Mouse (Mus musculus) heart, adult 2 months (tissue): ENCODE results near the gene Paxbp1. TPM values are rescaled to one million over a fixed set of nuclear protein-coding genes. Genes with fewer than 3 reads are reported as not detected.

Experiments
- DNase-seq, 2 experiments: peaks; one replicate each; pipeline ENCODE4 v3.0.0; 2021
- H3K27ac ChIP-seq: fragments of 200-600 bp; 2 replicates; pipeline ENCODE4 v1.8.1; 2022
- H3K27me3 ChIP-seq: fragments of 200-500 bp; 2 replicates; pipeline ENCODE4 v1.6.1; 2012; ENCODE audit warnings: mild to moderate bottlenecking, low read length, inconsistent platforms, mixed read lengths; ENCODE audit not compliant: control insufficient read depth, insufficient read depth
- H3K36me3 ChIP-seq: fragments of 200-500 bp; 2 replicates; pipeline ENCODE4 v1.6.1; 2012; ENCODE audit warnings: low read length, inconsistent platforms; ENCODE audit not compliant: control insufficient read depth, insufficient read depth
- H3K4me1 ChIP-seq: fragments of 200-500 bp; 2 replicates; pipeline ENCODE4 v1.6.1; 2011; ENCODE audit warnings: low read length; ENCODE audit not compliant: control insufficient read depth, insufficient read depth
- H3K4me3 ChIP-seq: fragments of 200-600 bp; 2 replicates; pipeline ENCODE4 v1.8.1; 2022
- H3K79me2 ChIP-seq: fragments of 200-500 bp; replicated peaks from 2 replicates; pipeline ENCODE4 v1.6.1; 2012; ENCODE audit warnings: mild to moderate bottlenecking, inconsistent platforms, low read length, moderate library complexity, mixed read lengths; ENCODE audit not compliant: control insufficient read depth, insufficient read depth
- H3K9ac ChIP-seq: fragments of 200-500 bp; 2 replicates; pipeline ENCODE4 v1.6.1; 2012; ENCODE audit warnings: low read depth, mild to moderate bottlenecking, control low read depth, inconsistent platforms, low read length, mixed read lengths
- CTCF ChIP-seq: fragments of 200-600 bp; IDR thresholded peaks from 2 replicates; pipeline ENCODE4 v1.8.1; 2022; ENCODE audit warnings: antibody characterized with exemption, mild to moderate bottlenecking, moderate library complexity
- EP300 ChIP-seq: fragments of 200-500 bp; IDR thresholded peaks from 2 replicates; pipeline ENCODE4 v1.6.1; 2011; ENCODE audit warnings: low read depth, low read length, control low read depth; ENCODE audit not compliant: insufficient read depth
- POLR2A ChIP-seq: fragments of 200-500 bp; IDR thresholded peaks from 2 replicates; pipeline ENCODE4 v1.6.1; 2011; ENCODE audit warnings: mild to moderate bottlenecking, low read depth, low read length, control low read depth; ENCODE audit not compliant: insufficient read depth
- WGBS: fragments of 180-500 bp; shearing (Covaris S2); methylation state at CpG from one replicate; pipeline ENCODE4 v1.1.7; 2018; 5-methylcytosine and 5-hydroxymethylcytosine counted together
- intact Hi-C: fragments of 180-260 bp; cut with DNase I; formaldehyde crosslinking; loops from one replicate; pipeline ENCODE4 v1.15.1; 2025
- polyA plus RNA-seq: library from polyadenylated mRNA; depleted of rRNA; stranded (reverse); fragments of >200 nt; gene quantifications from 2 replicates; pipeline ENCODE4 v1.2.3, GENCODE M21; 2012
- total RNA-seq, 2 experiments: library from RNA; stranded (reverse); gene quantifications; 2 replicates each; pipeline ENCODE4 v1.2.3; 2021

Gene Paxbp1
- total and polyA plus RNA-seq, 3 experiments, result 10.2 to 12.0 (median 11.6) TPM

DNA sequence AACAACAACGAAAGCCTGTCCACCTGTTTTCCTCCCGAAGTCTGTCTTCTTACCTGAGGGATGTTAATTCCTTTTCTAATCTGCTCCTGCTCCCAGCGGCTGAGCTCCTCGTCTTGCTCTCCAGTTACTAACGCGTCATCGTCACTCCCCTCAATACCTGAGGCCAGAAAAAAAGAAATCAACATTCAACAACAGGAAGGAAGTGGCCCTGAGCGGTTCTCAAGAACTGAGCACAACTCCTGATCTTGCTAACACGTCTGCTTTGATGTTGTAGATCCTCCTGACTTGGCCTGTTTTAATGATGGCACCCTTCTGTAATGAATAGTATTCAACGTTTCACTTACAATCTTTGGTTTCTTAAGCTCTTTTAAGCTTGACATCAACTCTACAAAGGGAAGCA, 8.5 kb downstream of the Paxbp1 start:
- no peak for DNase-seq
- Histone ChIP-seq H3K36me3 (peaks cover 9% of the 10 kb centered on the region), H3K9ac (no peak overlapping the region), H3K27me3 (no peaks in the 10 kb centered on the region), H3K27ac (no peak overlapping the region), H3K4me1 (peaks cover 1% of the 10 kb centered on the region; the same call in 1 of the 2 replicates), H3K79me2 (peaks cover 5% of the 10 kb centered on the region), H3K4me3 (no peak overlapping the region)
- WGBS, result 76% methylated on average over 10 of the region's 10 CpGs
- TF ChIP-seq CTCF (no peak), POLR2A (no peak), EP300 (no peak)
- intact Hi-C loops, result no loop called here

GRCm38 (mm10) chr16:91030751-91031150, 13.6 kb downstream of the Paxbp1 start:
- H3K4me1 ChIP-seq, result no peaks in the 10 kb centered on the region
- peaks cover 5% of the 10 kb centered on the region for H3K36me3 ChIP-seq
- H3K27ac ChIP-seq, result no peak overlapping the region
- no peak for TF ChIP-seq EP300
- no peak for TF ChIP-seq CTCF
- no peak for TF ChIP-seq POLR2A
- WGBS, result 90% methylated on average over 4 of the region's 4 CpGs
- intact Hi-C loops, result no loop called here
- H3K9ac ChIP-seq, result no peak overlapping the region
- DNase-seq, result no peak
- no peaks in the 10 kb centered on the region for H3K27me3 ChIP-seq
- no peak overlapping the region for H3K4me3 ChIP-seq
- no peaks in the 10 kb centered on the region for H3K79me2 ChIP-seq

- no peak for DNase-seq
- Histone ChIP-seq H3K27me3 (no peaks in the 10 kb centered on the region), H3K4me1 (no peaks in the 10 kb centered on the region), H3K36me3 (peaks cover 5% of the 10 kb centered on the region), H3K27ac (no peak overlapping the region), H3K9ac (no peak overlapping the region), H3K79me2 (no peaks in the 10 kb centered on the region), H3K4me3 (no peak overlapping the region)
- WGBS, result 92% methylated on average over 2 of the region's 2 CpGs
- TF ChIP-seq EP300 (no peak), POLR2A (no peak), CTCF (no peak)
- intact Hi-C loops, result no loop called here
These were observed 14.4 kb downstream of the Paxbp1 start for GRCm38 (mm10) chr16:91029901-91030300.

DNA sequence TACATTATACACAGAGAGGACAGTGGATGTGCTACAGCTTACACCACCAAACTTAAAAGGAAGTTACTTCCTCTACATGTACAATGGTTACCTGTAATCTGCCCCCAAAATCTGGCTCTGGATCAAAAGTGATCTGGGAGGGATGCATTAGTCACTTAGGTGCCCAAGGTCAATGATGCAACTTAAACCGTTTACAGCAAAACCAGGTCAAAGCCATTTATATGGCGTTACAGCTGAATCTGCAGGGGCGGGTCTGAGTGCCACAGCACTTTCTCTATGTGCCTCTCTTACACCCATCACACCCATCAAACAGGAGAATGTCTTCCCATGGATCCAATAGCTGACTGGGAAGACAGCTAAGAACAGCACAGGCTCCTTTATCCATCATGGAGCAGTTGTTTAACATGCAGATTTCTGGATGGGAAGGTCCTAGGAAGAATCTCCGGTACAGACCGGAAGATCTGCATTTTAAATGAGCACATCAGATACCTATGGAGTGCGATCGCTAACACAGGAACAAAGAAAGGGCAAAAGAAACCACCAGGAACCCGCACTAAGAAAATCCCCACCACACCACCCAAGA, 15.1 kb downstream of the Paxbp1 start:
- no peaks in the 10 kb centered on the region for H3K4me1 ChIP-seq
- no peaks in the 10 kb centered on the region for H3K79me2 ChIP-seq
- no peak for DNase-seq
- no peak overlapping the region for H3K27ac ChIP-seq
- H3K27me3 ChIP-seq, result no peaks in the 10 kb centered on the region
- no peak for TF ChIP-seq POLR2A
- no peak for TF ChIP-seq EP300
- no peak for TF ChIP-seq CTCF
- WGBS, result 87% methylated on average over 8 of the region's 8 CpGs
- intact Hi-C loops, result no loop called here
- no peak overlapping the region for H3K4me3 ChIP-seq
- H3K9ac ChIP-seq, result no peak overlapping the region
- peaks cover 2% of the 10 kb centered on the region for H3K36me3 ChIP-seq

DNA sequence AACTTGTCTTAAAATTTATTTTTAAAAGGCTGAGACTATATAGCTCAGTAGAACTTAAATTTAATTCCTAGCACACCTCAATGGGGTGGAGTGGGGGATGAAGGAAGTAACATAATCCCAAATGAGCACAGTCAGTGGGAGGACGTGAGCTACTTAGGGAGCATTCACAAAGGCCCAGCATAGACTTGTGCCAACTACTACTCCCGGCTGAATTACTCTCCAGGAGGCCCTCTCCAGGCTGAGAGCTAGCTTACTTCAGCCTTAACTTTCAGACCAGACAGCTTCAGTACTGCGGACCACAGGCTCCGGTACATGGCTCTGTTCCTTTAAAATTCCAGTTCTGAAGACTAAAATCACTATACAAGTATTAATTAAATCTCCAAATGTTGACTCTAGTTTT, 18.1 kb downstream of the Paxbp1 start:
- H3K79me2 ChIP-seq, result no peaks in the 10 kb centered on the region
- no peaks in the 10 kb centered on the region for H3K27me3 ChIP-seq
- H3K4me3 ChIP-seq, result no peak overlapping the region
- intact Hi-C loops, result no loop called here
- TF ChIP-seq EP300, result no peak
- TF ChIP-seq POLR2A, result no peak
- TF ChIP-seq CTCF, result no peak
- no peak overlapping the region for H3K27ac ChIP-seq
- no peak overlapping the region for H3K9ac ChIP-seq
- H3K4me1 ChIP-seq, result no peaks in the 10 kb centered on the region
- 81% methylated on average over 4 of the region's 4 CpGs for WGBS
- DNase-seq, result no peak
- H3K36me3 ChIP-seq, result no peaks in the 10 kb centered on the region; the same call in 1 of the 2 replicates

DNA sequence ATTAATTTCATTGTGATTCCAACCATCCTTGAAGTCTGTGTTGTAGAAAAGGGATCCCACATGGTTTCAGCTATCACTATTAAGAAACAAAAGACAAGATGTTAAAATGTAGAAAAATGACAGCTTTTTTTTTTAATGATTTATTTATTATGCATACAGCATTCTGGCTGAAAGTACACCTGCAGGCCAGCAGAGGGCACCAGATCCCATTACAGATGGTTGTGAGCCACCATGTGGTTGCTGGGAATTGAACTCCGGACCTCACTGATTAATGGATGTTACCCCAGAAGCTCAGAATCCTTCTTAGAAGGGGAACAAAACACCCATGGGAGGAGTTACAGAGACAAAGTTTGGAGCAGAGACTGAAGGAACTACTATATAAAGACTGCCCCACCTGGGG, 21.0 kb downstream of the Paxbp1 start:
- intact Hi-C loops, result no loop called here
- H3K36me3 ChIP-seq, result peaks cover 7% of the 10 kb centered on the region
- no peak overlapping the region for H3K9ac ChIP-seq
- H3K79me2 ChIP-seq, result no peaks in the 10 kb centered on the region
- peak in 1 of 2 experiments; percentile 24 for DNase-seq
- no peak overlapping the region for H3K27ac ChIP-seq
- TF ChIP-seq POLR2A (no peak), CTCF (peak; percentile 76)
- H3K4me1 ChIP-seq, result no peaks in the 10 kb centered on the region
- H3K27me3 ChIP-seq, result no peaks in the 10 kb centered on the region
- no peak overlapping the region for H3K4me3 ChIP-seq
- 89% methylated on average over 1 of the region's 1 CpGs for WGBS
